Mouse (Mus musculus) left cerebral cortex, postnatal 10 days (tissue): ENCODE measurements around the gene Fxyd4. TPM values are rescaled to one million over a fixed set of nuclear protein-coding genes. Genes with fewer than 3 reads are reported as not detected.
A peak's percentile ranks its signal among the peaks of the same experiment; 100 is the strongest.

Source experiments
- DNase-seq, 2 experiments: peaks; one replicate each; pipeline ENCODE4 v3.0.0; 2021 to 2022; ENCODE audit warnings: low spot score in 2 of 2, mixed read lengths in 1 of 2; ENCODE audit errors: extremely low spot score in 1 of 2
- intact Hi-C: fragments of 180-260 bp; cut with DNase I; formaldehyde crosslinking; loops from one replicate; pipeline ENCODE4 v1.15.1; 2025
- total RNA-seq, 2 experiments: library from RNA; stranded (reverse); gene quantifications; 2 replicates each; pipeline ENCODE4 v1.2.3; 2021

Fxyd4 gene
- not detected for total RNA-seq

GRCm38 (mm10) chr6:117937222-117937932 is at the start of gene Fxyd4:
Gene Fxyd4 (minus strand): TSS chr6:117937692.
- no peak for DNase-seq
- intact Hi-C loops: no loop called here

GRCm38 (mm10) chr6:117987173-117987572 is 49.7 kb upstream of the Fxyd4 start:
- no peak for DNase-seq
- intact Hi-C loops: no loop called here

DNA sequence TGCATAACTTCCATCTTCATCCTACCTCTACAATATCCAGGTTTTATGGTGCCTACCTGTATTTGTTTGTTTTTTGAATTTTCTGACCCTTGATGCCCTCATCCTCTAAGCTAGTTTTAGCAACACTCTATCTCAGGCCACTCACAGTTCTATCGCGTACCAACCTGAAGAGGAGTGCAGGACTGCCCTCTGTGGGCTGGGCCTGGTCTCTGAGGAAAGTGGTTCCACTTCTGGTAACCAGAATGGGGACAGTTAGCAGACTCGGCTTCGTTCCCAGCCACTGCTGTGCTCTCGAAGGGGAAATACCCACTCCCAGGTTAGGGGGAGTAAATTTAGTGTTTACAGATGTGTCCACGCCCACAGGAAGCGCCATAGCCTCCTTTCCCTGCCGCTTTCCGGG is 29.2 kb upstream of the Fxyd4 start:
- DNase-seq: no peak
- intact Hi-C loops: no loop called here

DNA sequence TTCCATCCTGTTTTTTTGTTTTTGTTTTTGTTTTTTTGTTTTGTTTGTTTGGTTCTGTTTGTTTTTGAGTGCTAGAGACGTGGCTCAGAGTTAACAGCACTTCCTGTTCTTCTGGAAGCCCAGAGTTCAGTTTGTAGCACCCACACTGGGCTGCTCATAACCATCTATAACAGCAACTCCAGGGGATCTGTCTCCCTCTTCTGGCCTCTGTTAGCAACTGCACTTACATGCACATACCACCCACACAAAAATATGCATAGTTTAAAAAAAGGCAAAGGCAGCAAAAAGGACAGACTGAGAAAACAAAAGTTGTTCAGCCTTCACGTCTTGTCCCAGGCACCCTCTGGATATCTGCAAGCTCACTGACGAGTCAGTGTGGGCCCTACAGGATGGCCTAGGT is 25.7 kb upstream of the Fxyd4 start:
- intact Hi-C loops: no loop called here
- DNase-seq: no peak

GRCm38 (mm10) chr6:117956851-117957501 is 19.5 kb upstream of the Fxyd4 start:
- DNase-seq: no peak

DNA sequence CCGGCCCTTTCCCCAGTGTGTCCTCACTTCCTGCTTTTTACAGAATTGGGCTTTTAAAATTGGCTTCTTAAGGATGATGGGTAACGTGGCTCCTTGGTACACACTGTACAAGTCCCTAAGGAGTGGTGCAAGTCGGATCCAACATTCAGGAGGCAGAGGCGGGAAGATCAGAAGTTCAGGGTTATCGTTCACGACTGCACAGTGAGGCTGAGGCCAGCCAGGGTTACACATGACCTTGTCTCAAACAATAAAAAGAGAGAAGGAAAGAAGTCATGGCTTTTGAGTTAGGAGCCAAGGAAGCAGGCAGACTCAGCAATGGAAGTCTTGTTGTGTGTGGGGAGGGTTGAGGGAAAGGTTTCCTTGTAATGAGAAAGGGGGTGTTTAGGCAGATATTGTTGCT is 18.7 kb upstream of the Fxyd4 start:
- intact Hi-C loops: no loop called here
- no peak for DNase-seq

More at GRCm38 (mm10) chr6:117956851-117957501, 19.5 kb upstream of the Fxyd4 start:
- intact Hi-C loops: no loop called here

DNA sequence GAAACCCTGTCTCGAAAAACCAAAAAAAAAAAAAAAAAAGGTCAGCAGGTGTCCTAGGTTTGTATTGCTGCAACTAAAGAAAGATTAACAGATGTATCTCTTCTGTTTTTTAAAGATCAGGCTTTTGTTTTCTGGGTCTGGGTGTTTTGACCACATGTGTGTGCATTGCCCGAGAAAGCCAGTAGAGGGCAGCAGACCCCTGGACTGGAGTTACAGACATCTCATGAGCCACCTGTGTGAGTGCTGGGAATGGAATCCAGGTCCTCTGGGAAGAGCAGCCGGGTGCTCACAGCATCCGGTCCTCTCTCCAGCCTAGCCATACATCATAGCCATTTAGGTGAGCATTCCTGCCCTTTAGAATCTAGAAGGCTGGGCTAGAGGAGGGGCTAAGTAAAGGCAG is 14.8 kb upstream of the Fxyd4 start:
- DNase-seq: no peak
- intact Hi-C loops: no loop called here

- intact Hi-C loops: loop anchor here (5.0 kb wide), 1 partner anchor 68 kb away; the partner anchor contains the start of gene Rasgef1a
- no peak for DNase-seq
These were observed 6.4 kb upstream of the Fxyd4 start for GRCm38 (mm10) chr6:117943899-117944298.

DNA sequence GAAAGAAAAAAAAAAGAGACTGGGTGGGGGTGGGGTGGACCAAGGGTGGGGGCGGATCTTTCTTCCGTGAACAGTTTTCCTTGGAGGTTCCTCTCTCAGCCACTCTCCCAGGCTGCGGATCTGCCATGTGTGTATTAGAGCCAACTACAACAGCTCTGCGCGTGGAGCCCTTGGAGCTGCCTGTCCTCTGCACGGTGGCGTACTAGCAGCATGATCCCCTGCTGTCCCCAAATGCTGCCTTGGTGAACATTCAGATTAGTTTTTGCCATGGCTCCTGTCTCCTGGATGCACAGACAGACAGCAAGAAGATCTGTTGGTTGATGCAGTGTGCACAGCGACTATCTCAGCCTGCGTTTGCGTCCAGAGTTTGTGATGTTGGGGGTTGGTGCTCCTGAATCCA is 5.3 kb upstream of the Fxyd4 start:
- DNase-seq: peak in 1 of 2 experiments; percentile 43
- intact Hi-C loops: loop anchor here (5.0 kb wide), 1 partner anchor 70 kb away; the partner anchor contains the start of gene Rasgef1a

DNA sequence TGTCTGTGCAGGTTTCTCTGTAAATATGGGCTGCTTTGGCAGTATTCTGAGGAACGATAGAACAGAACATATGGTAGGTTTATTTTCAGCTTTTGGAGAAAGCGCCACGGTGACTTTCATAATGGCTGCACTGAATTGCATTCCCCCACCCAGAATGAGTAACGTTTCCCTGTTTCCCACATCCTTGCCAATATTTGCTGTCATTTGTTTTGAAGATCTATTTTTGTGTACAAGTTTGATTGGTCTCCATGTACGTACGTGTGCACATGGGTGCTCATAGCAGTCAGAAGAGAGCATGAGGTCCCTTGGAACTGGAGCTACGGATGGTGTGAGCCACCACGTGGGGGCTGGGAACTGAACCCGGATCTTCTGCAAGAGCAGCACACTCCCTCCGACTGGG is 1.5 kb upstream of the Fxyd4 start:
- intact Hi-C loops: no loop called here
- no peak for DNase-seq

- no peak for DNase-seq
- intact Hi-C loops: no loop called here
These were observed 1.5 kb downstream of the Fxyd4 start for GRCm38 (mm10) chr6:117935681-117936612.

DNA sequence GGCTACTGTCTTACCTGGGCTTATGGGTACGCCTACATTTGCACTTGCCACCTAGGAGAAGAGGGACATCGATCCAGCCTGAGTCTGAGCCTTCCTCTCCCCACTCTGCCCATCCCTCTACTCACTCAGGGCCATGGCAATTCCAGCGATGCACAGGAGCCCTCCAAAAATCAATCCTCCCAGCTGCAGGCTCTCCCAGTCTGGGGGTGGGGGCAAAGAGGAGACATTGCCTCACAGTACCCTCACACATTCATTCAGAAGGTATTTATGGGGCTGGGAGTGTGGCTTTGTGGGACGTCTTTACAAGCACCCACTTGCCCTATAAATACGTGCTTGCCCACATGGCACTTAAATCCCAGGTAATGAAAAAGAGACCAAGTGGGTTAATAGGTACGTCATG is 3.2 kb downstream of the Fxyd4 start:
- intact Hi-C loops: loop anchor here (5.0 kb wide), 1 partner anchor 163 kb away; no protein-coding TSS in a partner anchor
- no peak for DNase-seq

GRCm38 (mm10) chr6:117932325-117933051 is 5.0 kb downstream of the Fxyd4 start:
- intact Hi-C loops: loop anchor here (5.0 kb wide), 1 partner anchor 165 kb away; no protein-coding TSS in a partner anchor

GRCm38 (mm10) chr6:117929945-117930655 is 7.4 kb downstream of the Fxyd4 start:
- no peak for DNase-seq
- intact Hi-C loops: loop anchor here (5.0 kb wide), 1 partner anchor 167 kb away; no protein-coding TSS in a partner anchor

More at GRCm38 (mm10) chr6:117932325-117933051, 5.0 kb downstream of the Fxyd4 start:
- DNase-seq: no peak

GRCm38 (mm10) chr6:117928746-117929145 is 8.7 kb downstream of the Fxyd4 start:
- intact Hi-C loops: no loop called here
- no peak for DNase-seq

- DNase-seq: no peak
- intact Hi-C loops: no loop called here
These were observed 9.5 kb downstream of the Fxyd4 start for GRCm38 (mm10) chr6:117927955-117928354.

- DNase-seq: no peak
- intact Hi-C loops: no loop called here
These were observed 10.5 kb downstream of the Fxyd4 start for GRCm38 (mm10) chr6:117926871-117927491.
